Mouse (Mus musculus) kidney, adult 2 months (tissue): ENCODE data around the gene Olfr1056.

ENCODE experiments used
- CTCF ChIP-seq: fragments of 200-500 bp; conservative IDR thresholded peaks from 2 replicates; pipeline ENCODE4 v1.5.1; 2011; ENCODE audit warnings: low read depth, mild to moderate bottlenecking, control low read depth, low read length, moderate library complexity, mixed read lengths; ENCODE audit not compliant: insufficient read depth, insufficient read length
- POLR2A ChIP-seq: fragments of 200-500 bp; IDR thresholded peaks from one replicate; pipeline ENCODE4 v1.6.1; 2011; ENCODE audit warnings: low read depth, low read length, control low read depth

GRCm38 (mm10) chr2:86335333-86335732 is 26.9 kb downstream of the Olfr1056 start, which contains the start of gene Olfr1054:
- TF ChIP-seq CTCF (no peak), POLR2A (no peak)
